1 mouse cellular context compared by ENCODE assay signal in genomic region chr7:35570883-35571282, GRCm38 (mm10).
TF ChIP-seq lines count a peak whose summit lies in the region.

No protein-coding gene starts in this region.

TF ChIP-seq in CH12.LX, 34 proteins besides CTCF, POLR2A, EP300 and RAD21:
- peak; percentile 34 for TF ChIP-seq SMC3 (IDR thresholded peaks at IDR 0.05; ENCODE audit: low read depth, low read length)
